Mouse (Mus musculus) midbrain, embryonic 11.5 days (tissue): ENCODE results near the gene Atxn7l2. TPM values are rescaled to one million over a fixed set of nuclear protein-coding genes. Genes with fewer than 3 reads are reported as not detected.
A peak's percentile ranks its signal among the peaks of the same experiment; 100 is the strongest.

ENCODE experiments used
- ATAC-seq: fragments of 200-750 bp; cut with Nextera tagmentation; 2 replicates; pipeline ENCODE4 v1.8.0; 2017; ENCODE audit warnings: moderate TSS enrichment, moderate library complexity; ENCODE audit not compliant: low FRiP score
- DNase-seq: peaks from one replicate; pipeline ENCODE4 v3.0.0; 2015; ENCODE audit warnings: low spot score; ENCODE audit errors: missing footprints
- H3K27ac ChIP-seq: fragments of 300-500 bp; sonication (generic); 2 replicates; pipeline ENCODE4 v1.5.1; 2014; ENCODE audit warnings: low read depth, low read length
- H3K27me3 ChIP-seq: fragments of 300-500 bp; sonication (generic); 2 replicates; pipeline ENCODE4 v1.6.1; 2014; ENCODE audit warnings: mild to moderate bottlenecking, low read length, moderate library complexity, mixed read lengths; ENCODE audit not compliant: control insufficient read depth, insufficient read depth
- H3K36me3 ChIP-seq: fragments of 300-500 bp; sonication (generic); 2 replicates; pipeline ENCODE4 v1.6.1; 2014; ENCODE audit warnings: mild to moderate bottlenecking, low read length, moderate library complexity, mixed read lengths; ENCODE audit not compliant: control insufficient read depth, insufficient read depth
- H3K4me1 ChIP-seq: fragments of 300-500 bp; sonication (generic); 2 replicates; pipeline ENCODE4 v1.6.1; 2014; ENCODE audit warnings: low read length; ENCODE audit not compliant: control insufficient read depth, insufficient read depth
- H3K4me2 ChIP-seq: fragments of 300-500 bp; sonication (generic); 2 replicates; pipeline ENCODE4 v1.6.1; 2014; ENCODE audit warnings: mild to moderate bottlenecking, moderate library complexity
- H3K4me3 ChIP-seq: fragments of 300-500 bp; sonication (generic); 2 replicates; pipeline ENCODE4 v1.5.1; 2014; ENCODE audit warnings: low read depth, low read length
- H3K9ac ChIP-seq: fragments of 300-500 bp; sonication (generic); 2 replicates; pipeline ENCODE4 v1.6.1; 2014; ENCODE audit warnings: low read length
- H3K9me3 ChIP-seq: fragments of 300-500 bp; sonication (generic); 2 replicates; pipeline ENCODE4 v1.6.1; 2016; ENCODE audit warnings: low read length; ENCODE audit not compliant: control insufficient read depth
- WGBS: fragments of 180-500 bp; shearing (Covaris S2); extraction: QIAGEN DNeasy Blood & Tissue Kit; methylation state at CpG from one replicate; pipeline ENCODE4 v1.1.7; 2014; 5-methylcytosine and 5-hydroxymethylcytosine counted together
- polyA plus RNA-seq: library from polyadenylated mRNA; unstranded; fragments of >200 nt; fragmentation: Nextera tagmentation; extraction: Ambion mirVana; gene quantifications from 2 replicates; pipeline ENCODE4 v1.2.1, GENCODE M21; 2014

Atxn7l2 gene
- polyA plus RNA-seq, 1 experiment from 2014 or later = 18.3 TPM

GRCm38 (mm10) chr3:108187111-108187795 is 23.5 kb downstream of the Atxn7l2 start:
- WGBS = 59% methylated on average over 20 of the region's 20 CpGs
- Histone ChIP-seq H3K4me1 (peaks cover 11% of the 10 kb centered on the region), H3K27me3 (peaks cover 6% of the 10 kb centered on the region; the same call in 1 of the 2 replicates), H3K9ac (peak overlapping the region; percentile 78; the same call in 1 of the 2 replicates), H3K27ac (no peak overlapping the region), H3K4me2 (peak overlapping the region; percentile 93), H3K4me3 (peak overlapping the region; percentile 74; the same call in 1 of the 2 replicates), H3K9me3 (no peaks in the 10 kb centered on the region), H3K36me3 (no peaks in the 10 kb centered on the region)
- ATAC-seq (no peak; the same call in 1 of the 2 replicates), DNase-seq (no peak)

DNA sequence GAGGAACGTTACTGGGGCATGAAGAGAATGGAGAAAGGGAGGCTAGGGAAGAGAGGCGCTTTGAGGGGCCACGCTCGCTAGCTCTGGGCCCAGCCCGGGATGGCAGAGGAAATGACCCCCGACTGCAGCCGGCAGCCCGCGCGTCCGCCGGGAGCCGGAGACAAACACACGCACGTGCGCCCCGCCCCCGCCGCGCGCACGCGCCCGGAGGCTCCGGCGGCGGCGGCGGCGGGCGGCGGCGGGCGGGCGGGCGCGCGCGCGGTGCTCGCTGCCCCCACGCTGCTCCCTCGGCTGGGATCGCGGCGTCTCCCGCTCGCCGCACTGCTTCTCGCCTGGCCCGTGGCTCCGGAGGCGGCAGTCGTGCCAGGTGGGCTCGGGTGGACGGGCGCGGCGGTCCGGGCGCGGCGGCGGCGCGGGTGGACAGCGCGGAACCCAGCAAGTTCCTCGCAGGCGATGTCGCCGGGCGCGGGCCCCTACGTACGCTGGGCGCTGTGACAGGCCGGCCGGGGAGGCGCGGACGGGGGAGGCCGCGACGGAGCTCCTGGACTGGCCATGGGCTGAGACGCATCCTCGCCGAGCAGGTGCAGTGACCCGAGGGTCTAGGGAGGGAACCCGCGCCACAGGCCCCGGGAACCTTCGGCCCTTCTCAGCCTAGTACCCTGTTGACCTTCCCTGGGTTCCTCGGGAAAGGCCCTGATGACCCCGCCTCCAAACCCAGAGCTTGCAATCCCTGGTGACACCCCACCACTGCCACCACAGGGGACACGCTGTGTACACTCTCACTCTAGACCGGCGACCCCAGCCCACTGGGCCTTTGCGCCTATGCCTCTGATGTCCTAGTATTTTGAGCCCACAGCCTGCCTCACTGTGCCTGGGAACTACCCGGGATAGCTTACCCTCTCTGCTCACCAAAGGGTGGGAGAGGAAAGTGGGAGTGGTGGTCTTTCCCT is 24.4 kb downstream of the Atxn7l2 start, which contains the start of gene Amigo1:
Gene Amigo1, plus strand, starts transcription at position 238 of the 950 bp plus-strand sequence.
- under 1% methylated on average over 89 of the region's 100 CpGs for WGBS
- Histone ChIP-seq H3K27me3 (peaks cover 6% of the 10 kb centered on the region; the same call in 1 of the 2 replicates), H3K4me2 (peak within 1 kb of the TSS; percentile 93), H3K36me3 (no peaks in the 10 kb centered on the region), H3K4me3 (peak within 1 kb of the TSS; percentile 74), H3K4me1 (peaks cover 11% of the 10 kb centered on the region), H3K9ac (peak within 1 kb of the TSS; percentile 78), H3K27ac (peak within 1 kb of the TSS; percentile 42; the same call in 1 of the 2 replicates), H3K9me3 (no peaks in the 10 kb centered on the region)
- DNase-seq (peak; percentile 95), ATAC-seq (peak; percentile 84)

- 5% methylated on average over 16 of the region's 16 CpGs for WGBS
- Histone ChIP-seq H3K27me3 (peaks cover 6% of the 10 kb centered on the region; the same call in 1 of the 2 replicates), H3K36me3 (no peaks in the 10 kb centered on the region), H3K9me3 (no peaks in the 10 kb centered on the region), H3K27ac (no peak overlapping the region), H3K4me1 (peaks cover 11% of the 10 kb centered on the region), H3K4me3 (peak overlapping the region; percentile 74), H3K9ac (no peak overlapping the region; the same call in 1 of the 2 replicates), H3K4me2 (peak overlapping the region; percentile 93)
- no peak for ATAC-seq
- DNase-seq = no peak
These were observed 25.2 kb downstream of the Atxn7l2 start for GRCm38 (mm10) chr3:108185460-108186097.

- no peaks in the 10 kb centered on the region for H3K9me3 ChIP-seq
- peaks cover 6% of the 10 kb centered on the region; the same call in 1 of the 2 replicates for H3K27me3 ChIP-seq
- no peak for ATAC-seq
- H3K27ac ChIP-seq = no peak overlapping the region
- no peak overlapping the region for H3K4me2 ChIP-seq
- 72% methylated on average over 3 of the region's 3 CpGs for WGBS
- H3K4me1 ChIP-seq = peaks cover 11% of the 10 kb centered on the region
- no peak overlapping the region for H3K4me3 ChIP-seq
- no peak for DNase-seq
- no peak overlapping the region for H3K9ac ChIP-seq
- H3K36me3 ChIP-seq = no peaks in the 10 kb centered on the region
These were observed 26.0 kb downstream of the Atxn7l2 start for GRCm38 (mm10) chr3:108184742-108185141.

DNA sequence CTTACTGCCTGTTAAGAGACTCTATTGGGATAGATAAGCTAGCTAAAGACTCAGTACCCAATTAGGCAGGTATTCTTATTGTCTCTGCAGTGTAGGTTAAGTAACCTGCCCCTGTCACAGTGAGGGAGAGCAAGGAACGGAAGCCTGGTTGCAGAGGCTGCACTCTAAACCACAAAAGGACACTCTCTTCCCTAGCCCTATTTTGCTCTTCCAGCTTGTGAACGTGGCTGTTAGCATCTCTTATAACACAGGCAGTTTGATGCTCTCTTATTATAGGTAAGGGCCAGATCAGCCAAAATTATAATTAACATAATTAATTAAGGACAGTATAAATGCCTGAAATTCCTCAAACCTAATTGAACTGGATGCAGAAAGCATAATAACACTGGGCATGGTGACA is 30.2 kb downstream of the Atxn7l2 start:
- peaks cover 3% of the 10 kb centered on the region; the same call in 1 of the 2 replicates for H3K27me3 ChIP-seq
- H3K36me3 ChIP-seq = no peaks in the 10 kb centered on the region
- ATAC-seq (no peak), DNase-seq (peak; percentile 77)
- H3K9me3 ChIP-seq = no peaks in the 10 kb centered on the region
- WGBS = 62% methylated on average over 2 of the region's 2 CpGs
- 0 out of 2 replicates have a peak, but pooled peaks cover 2% of the 10 kb centered on the region for H3K4me1 ChIP-seq
- no peak overlapping the region for H3K4me2 ChIP-seq
- no peak overlapping the region for H3K4me3 ChIP-seq
- no peak overlapping the region for H3K27ac ChIP-seq
- H3K9ac ChIP-seq = no peak overlapping the region

GRCm38 (mm10) chr3:108178756-108179715 is 31.7 kb downstream of the Atxn7l2 start:
- no peaks in the 10 kb centered on the region for H3K36me3 ChIP-seq
- no peak overlapping the region for H3K9ac ChIP-seq
- ATAC-seq = no peak
- no peak overlapping the region for H3K4me3 ChIP-seq
- no peak overlapping the region for H3K27ac ChIP-seq
- H3K27me3 ChIP-seq = no peaks in the 10 kb centered on the region
- H3K4me2 ChIP-seq = no peak overlapping the region
- no peaks in the 10 kb centered on the region for H3K9me3 ChIP-seq
- 86% methylated on average over 7 of the region's 7 CpGs for WGBS
- no peaks in the 10 kb centered on the region for H3K4me1 ChIP-seq
- peak; percentile 47 for DNase-seq

- H3K27me3 ChIP-seq = no peaks in the 10 kb centered on the region
- no peak overlapping the region for H3K4me2 ChIP-seq
- no peaks in the 10 kb centered on the region for H3K9me3 ChIP-seq
- peak; percentile 52; the same call in 1 of the 2 replicates for ATAC-seq
- no peak overlapping the region for H3K9ac ChIP-seq
- no peak overlapping the region for H3K4me3 ChIP-seq
- 0 out of 2 replicates have a peak overlapping the region, but pooled peaks have one; percentile 10 for H3K27ac ChIP-seq
- no peaks in the 10 kb centered on the region for H3K36me3 ChIP-seq
- H3K4me1 ChIP-seq = no peaks in the 10 kb centered on the region
- no peak for DNase-seq
- WGBS = 35% methylated on average over 14 of the region's 14 CpGs
These were observed 35.8 kb downstream of the Atxn7l2 start for GRCm38 (mm10) chr3:108174672-108175531.
